Mouse (Mus musculus): ENCODE measurements around the gene Kl.

Gene Kl

GRCm38 (mm10) chr5:151018959-151019358 lies 66.6 kb downstream of the Kl start:
- ChIA-PET CTCF (interaction anchor here in 3 of 4 experiments (0.6 to 1.4 kb wide), 6 partner anchors 37 to 797 kb away, joined by 3 to 16 read pairs (median 4); partner anchors contain the start of gene Pds5b (in 1 of the 3)), POLR2A (interaction anchor here in 3 of 4 experiments (0.6 to 1.2 kb wide), 8 partner anchors 11 to 353 kb away, joined by 3 to 7 read pairs (median 3); partner anchors contain the start of gene N4bp2l2 (in 1 of the 3))

GRCm38 (mm10) chr5:151020031-151020820 lies 67.8 kb downstream of the Kl start:
- CTCF ChIA-PET = interaction anchor here in 2 of 4 experiments (0.5 to 1.2 kb wide), 4 partner anchors 292 to 1566 kb away, joined by 3 to 5 read pairs (median 3); partner anchors contain the start of gene Pds5b (in 1 of the 2)
- POLR2A ChIA-PET = interaction anchor here in 2 of 4 experiments (0.7 to 1.2 kb wide), 3 partner anchors 12 to 355 kb away, joined by 3 to 6 read pairs (median 4); partner anchors contain the start of gene N4bp2l2 (in 1 of the 2)

- CTCF ChIA-PET = interaction anchor here in 1 of 4 experiments (0.8 kb wide), 1 partner anchor 666 kb away, joined by 3 read pairs; no protein-coding TSS in a partner anchor
Measured at GRCm38 (mm10) chr5:151020831-151021230, 68.4 kb downstream of the Kl start.

GRCm38 (mm10) chr5:151022026-151022425 lies 69.6 kb downstream of the Kl start:
- ChIA-PET CTCF (interaction anchor here in 1 of 4 experiments (0.6 kb wide), 1 partner anchor 87 kb away, joined by 4 read pairs; no protein-coding TSS in a partner anchor), POLR2A (interaction anchor here in 1 of 4 experiments (0.6 kb wide), 1 partner anchor 84 kb away, joined by 3 read pairs; no protein-coding TSS in a partner anchor)

More at GRCm38 (mm10) chr5:151020831-151021230, 68.4 kb downstream of the Kl start:
- POLR2A ChIA-PET = interaction anchor here in 1 of 4 experiments (0.8 kb wide), 1 partner anchor 348 kb away, joined by 4 read pairs; no protein-coding TSS in a partner anchor

GRCm38 (mm10) chr5:151022939-151023338 lies 70.5 kb downstream of the Kl start:
- POLR2A ChIA-PET = interaction anchor here in 1 of 4 experiments (1.0 kb wide), 1 partner anchor 428 kb away, joined by 4 read pairs; no protein-coding TSS in a partner anchor
- CTCF ChIA-PET = interaction anchor here in 2 of 4 experiments (0.6 to 1.2 kb wide), 2 partner anchors 32 to 146 kb away, joined by 3 read pairs; no protein-coding TSS in a partner anchor

- ChIA-PET POLR2A (interaction anchor here in 1 of 4 experiments (1.0 kb wide), 1 partner anchor 428 kb away, joined by 4 read pairs; no protein-coding TSS in a partner anchor), CTCF (interaction anchor here in 2 of 4 experiments (0.6 to 1.2 kb wide), 2 partner anchors 32 to 146 kb away, joined by 3 read pairs; no protein-coding TSS in a partner anchor)
Measured at GRCm38 (mm10) chr5:151023461-151023860, 71.1 kb downstream of the Kl start.

- ChIA-PET CTCF (no interaction called here), POLR2A (no interaction called here)
Measured at GRCm38 (mm10) chr5:151024483-151024882, 72.1 kb downstream of the Kl start.

GRCm38 (mm10) chr5:151026069-151026468 lies 73.7 kb downstream of the Kl start:
- CTCF ChIA-PET = no interaction called here
- POLR2A ChIA-PET = no interaction called here

GRCm38 (mm10) chr5:151027171-151027570 lies 74.8 kb downstream of the Kl start:
- ChIA-PET CTCF (interaction anchor here in 1 of 4 experiments (0.6 kb wide), 1 partner anchor 8 kb away, joined by 13 read pairs; no protein-coding TSS in a partner anchor), POLR2A (interaction anchor here in 1 of 4 experiments (0.7 to 0.9 kb wide), 2 partner anchors 147 to 362 kb away, joined by 3 to 4 read pairs; no protein-coding TSS in a partner anchor)

- CTCF ChIA-PET = no interaction called here
- POLR2A ChIA-PET = interaction anchor here in 1 of 4 experiments (0.6 kb wide), 1 partner anchor 189 kb away, joined by 4 read pairs; no protein-coding TSS in a partner anchor
Measured at GRCm38 (mm10) chr5:151028906-151029305, 76.5 kb downstream of the Kl start.

- CTCF ChIA-PET = interaction anchor here in 2 of 4 experiments (0.6 to 0.7 kb wide), 3 partner anchors 8 to 206 kb away, joined by 3 to 13 read pairs (median 7); no protein-coding TSS in a partner anchor
- POLR2A ChIA-PET = interaction anchor here in 1 of 4 experiments (0.6 kb wide), 1 partner anchor 156 kb away, joined by 4 read pairs; no protein-coding TSS in a partner anchor
Measured at GRCm38 (mm10) chr5:151034715-151035512, 82.5 kb downstream of the Kl start.

- POLR2A ChIA-PET = no interaction called here
- CTCF ChIA-PET = interaction anchor here in 1 of 4 experiments (0.5 kb wide), 1 partner anchor 180 kb away, joined by 19 read pairs; no protein-coding TSS in a partner anchor
Measured at GRCm38 (mm10) chr5:151037871-151038270, 85.5 kb downstream of the Kl start.

- CTCF ChIA-PET = interaction anchor here in 1 of 4 experiments (0.6 to 1.0 kb wide), 2 partner anchors 60 to 325 kb away, joined by 3 read pairs; no protein-coding TSS in a partner anchor
Measured at GRCm38 (mm10) chr5:151042911-151043310, 90.5 kb downstream of the Kl start.

More at GRCm38 (mm10) chr5:151042911-151043310, 90.5 kb downstream of the Kl start:
- POLR2A ChIA-PET = no interaction called here
